Mouse (Mus musculus) heart, embryonic 14.5 days (tissue): Measurements from ENCODE around the gene Nav1. TPM values are rescaled to one million over a fixed set of nuclear protein-coding genes. Genes with fewer than 3 reads are reported as not detected.

ENCODE experiments used
- ATAC-seq: fragments of 200-750 bp; cut with Nextera tagmentation; 2 replicates; pipeline ENCODE4 v1.8.0; 2017; ENCODE audit warnings: low read depth, moderate TSS enrichment; ENCODE audit not compliant: insufficient number of reproducible peaks, insufficient read depth, low FRiP score
- H3K27ac ChIP-seq, 2 experiments: fragments of 200-500 bp in 1 of 2; fragments of 300-500 bp in 1 of 2; sonication (generic) in 1 of 2; replicated peaks in 1 of 2; 2 replicates each; pipeline ENCODE4 v1.5.1; 2012 to 2014; ENCODE audit warnings: low read depth in 2 of 2, low read length in 2 of 2, control low read depth in 1 of 2, mild to moderate bottlenecking in 1 of 2, mixed read lengths in 1 of 2; ENCODE audit not compliant: control insufficient read depth in 1 of 2, insufficient read depth in 1 of 2
- H3K27me3 ChIP-seq: fragments of 300-500 bp; sonication (generic); 2 replicates; pipeline ENCODE4 v1.6.1; 2014; ENCODE audit warnings: mild to moderate bottlenecking, low read length, control low read depth; ENCODE audit not compliant: control insufficient read depth, insufficient read depth
- H3K36me3 ChIP-seq: fragments of 300-500 bp; sonication (generic); 2 replicates; pipeline ENCODE4 v1.6.1; 2014; ENCODE audit warnings: mild to moderate bottlenecking, control low read depth, low read length, mixed read lengths; ENCODE audit not compliant: control insufficient read depth, insufficient read depth
- H3K4me1 ChIP-seq, 2 experiments: fragments of 200-500 bp in 1 of 2; fragments of 300-500 bp in 1 of 2; sonication (generic) in 1 of 2; 2 replicates each; pipeline ENCODE4 v1.6.1; 2012 to 2014; ENCODE audit warnings: low read length in 2 of 2, control low read depth in 1 of 2, mixed read lengths in 1 of 2; ENCODE audit not compliant: control insufficient read depth in 2 of 2, insufficient read depth in 2 of 2
- H3K4me2 ChIP-seq: fragments of 300-500 bp; sonication (generic); 2 replicates; pipeline ENCODE4 v1.6.1; 2014; ENCODE audit warnings: mild to moderate bottlenecking, low read length
- H3K4me3 ChIP-seq, 2 experiments: fragments of 200-500 bp in 1 of 2; fragments of 300-500 bp in 1 of 2; sonication (generic) in 1 of 2; 2 replicates each; pipeline ENCODE4 v1.5.1; 2012 to 2014; ENCODE audit warnings: low read length in 2 of 2, mild to moderate bottlenecking in 2 of 2, control low read depth in 1 of 2, low read depth in 1 of 2, moderate library complexity in 1 of 2; ENCODE audit not compliant: control insufficient read depth in 1 of 2, insufficient read depth in 1 of 2
- H3K9ac ChIP-seq: fragments of 300-500 bp; sonication (generic); 2 replicates; pipeline ENCODE4 v1.6.1; 2014; ENCODE audit warnings: mild to moderate bottlenecking, low read length
- H3K9me3 ChIP-seq: fragments of 300-500 bp; sonication (generic); 2 replicates; pipeline ENCODE4 v1.6.1; 2016; ENCODE audit warnings: low read length, control low read depth; ENCODE audit not compliant: control insufficient read depth
- WGBS: fragments of 180-500 bp; shearing (Covaris S2); extraction: QIAGEN DNeasy Blood & Tissue Kit; methylation state at CpG from one replicate; pipeline ENCODE4 v1.1.7; 2014; 5-methylcytosine and 5-hydroxymethylcytosine counted together
- polyA plus RNA-seq: library from polyadenylated mRNA; unstranded; fragments of >200 nt; fragmentation: Nextera tagmentation; extraction: Ambion mirVana; gene quantifications from 2 replicates; pipeline ENCODE4 v1.2.1, GENCODE M21; 2014

The Nav1 gene
- polyA plus RNA-seq, 1 experiment from 2014 or later: 28.0 TPM

DNA sequence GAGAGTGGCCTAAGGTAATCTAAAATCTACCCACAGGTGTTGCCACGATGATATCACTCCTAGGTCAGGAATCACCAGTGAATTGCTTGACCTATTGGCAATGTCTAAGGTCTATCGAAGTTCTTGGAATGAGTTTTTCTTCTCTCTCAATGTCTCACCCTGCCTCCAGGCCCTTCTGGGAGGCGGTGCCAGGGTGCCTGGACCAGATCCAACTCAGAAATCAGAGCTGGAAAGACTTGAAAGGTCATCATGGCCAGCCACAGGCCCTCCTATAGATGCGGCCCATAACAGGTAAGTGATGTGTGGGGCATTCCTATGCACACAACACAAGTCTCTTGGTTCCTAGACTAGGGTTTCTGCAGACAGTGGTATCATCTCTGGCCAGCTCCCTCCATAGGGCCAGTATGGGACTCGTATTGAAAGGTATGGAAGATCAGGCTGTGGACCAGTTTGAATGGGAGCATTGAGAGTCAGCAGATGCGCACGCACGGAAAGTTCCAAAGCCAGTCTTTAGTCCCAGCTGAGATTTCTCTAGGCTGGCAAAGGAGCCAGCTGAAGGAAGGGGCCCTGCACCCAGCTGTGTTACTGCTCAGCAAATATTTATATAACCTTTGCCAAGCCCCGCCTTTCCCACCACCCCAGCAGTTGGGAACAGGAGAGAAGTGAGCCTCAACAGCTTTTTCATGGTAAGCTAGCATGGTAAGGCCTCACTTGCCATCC is 92.0 kb downstream of the Nav1 start:
- Histone ChIP-seq H3K4me3 (no peak overlapping the region), H3K27ac (peak overlapping the region in 1 of 2 experiments; percentile 87; a peak in 2 of 4 replicates), H3K36me3 (no peaks in the 10 kb centered on the region), H3K9me3 (no peaks in the 10 kb centered on the region), H3K4me2 (no peak overlapping the region), H3K9ac (peak overlapping the region; percentile 18; the same call in 1 of the 2 replicates), H3K4me1 (peaks cover 56 to 73% of the 10 kb centered on the region in 2 experiments), H3K27me3 (no peaks in the 10 kb centered on the region)
- no peak for ATAC-seq
- WGBS: 68% methylated on average over 9 of the region's 9 CpGs

DNA sequence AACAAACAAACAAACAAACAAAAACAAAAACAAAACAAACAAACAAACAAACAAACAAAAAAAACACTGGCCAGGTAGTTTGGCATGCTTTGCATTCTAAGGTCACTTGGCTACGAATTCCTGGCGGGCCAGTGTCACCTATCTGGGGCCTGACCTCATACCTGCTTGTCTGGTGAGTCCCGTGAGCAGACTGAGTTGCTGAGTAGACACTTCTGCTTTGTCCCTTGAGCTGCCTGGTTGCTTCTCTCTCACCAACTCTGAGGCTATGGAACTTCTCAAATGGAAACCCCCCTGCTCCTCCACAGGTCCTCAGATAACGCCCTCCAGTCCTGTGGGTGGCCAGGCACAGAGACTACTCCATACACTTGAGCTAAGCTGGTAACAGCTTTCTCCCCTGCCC is 93.0 kb downstream of the Nav1 start:
- Histone ChIP-seq H3K36me3 (no peaks in the 10 kb centered on the region), H3K9me3 (no peaks in the 10 kb centered on the region), H3K4me2 (no peak overlapping the region), H3K27me3 (no peaks in the 10 kb centered on the region), H3K4me1 (peaks cover 56 to 71% of the 10 kb centered on the region in 2 experiments), H3K4me3 (no peak overlapping the region), H3K27ac (peak overlapping the region; percentile 57 to 87), H3K9ac (peak overlapping the region; percentile 18; the same call in 1 of the 2 replicates)
- no peak for ATAC-seq
- WGBS: 53% methylated on average over 4 of the region's 4 CpGs

DNA sequence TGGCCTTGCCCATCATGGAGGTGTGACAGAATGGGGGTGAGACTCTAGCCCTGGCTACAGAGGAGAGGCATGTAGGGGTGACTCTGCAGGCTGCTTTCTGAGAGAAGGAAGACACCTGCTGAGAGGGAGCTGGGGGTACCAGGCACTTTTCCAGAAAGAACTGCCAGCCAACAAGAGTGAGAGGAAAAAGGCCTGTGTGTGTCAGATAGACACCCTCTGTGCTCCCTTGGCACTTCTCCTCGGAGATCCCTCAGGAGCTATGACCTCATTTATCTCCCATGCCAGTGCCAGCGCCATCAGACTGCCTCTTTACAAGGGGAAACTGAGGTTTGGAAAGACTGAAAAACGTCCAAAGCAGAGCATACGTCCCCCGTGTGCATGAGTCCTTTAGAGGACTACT is 93.6 kb downstream of the Nav1 start:
- Histone ChIP-seq H3K9me3 (no peaks in the 10 kb centered on the region), H3K9ac (peak overlapping the region; percentile 5; the same call in 1 of the 2 replicates), H3K4me3 (no peak overlapping the region), H3K36me3 (no peaks in the 10 kb centered on the region), H3K4me2 (no peak overlapping the region), H3K27ac (peak overlapping the region; percentile 57 to 87), H3K27me3 (no peaks in the 10 kb centered on the region), H3K4me1 (peaks cover 54 to 72% of the 10 kb centered on the region in 2 experiments)
- WGBS: 36% methylated on average over 5 of the region's 5 CpGs
- ATAC-seq: no peak

DNA sequence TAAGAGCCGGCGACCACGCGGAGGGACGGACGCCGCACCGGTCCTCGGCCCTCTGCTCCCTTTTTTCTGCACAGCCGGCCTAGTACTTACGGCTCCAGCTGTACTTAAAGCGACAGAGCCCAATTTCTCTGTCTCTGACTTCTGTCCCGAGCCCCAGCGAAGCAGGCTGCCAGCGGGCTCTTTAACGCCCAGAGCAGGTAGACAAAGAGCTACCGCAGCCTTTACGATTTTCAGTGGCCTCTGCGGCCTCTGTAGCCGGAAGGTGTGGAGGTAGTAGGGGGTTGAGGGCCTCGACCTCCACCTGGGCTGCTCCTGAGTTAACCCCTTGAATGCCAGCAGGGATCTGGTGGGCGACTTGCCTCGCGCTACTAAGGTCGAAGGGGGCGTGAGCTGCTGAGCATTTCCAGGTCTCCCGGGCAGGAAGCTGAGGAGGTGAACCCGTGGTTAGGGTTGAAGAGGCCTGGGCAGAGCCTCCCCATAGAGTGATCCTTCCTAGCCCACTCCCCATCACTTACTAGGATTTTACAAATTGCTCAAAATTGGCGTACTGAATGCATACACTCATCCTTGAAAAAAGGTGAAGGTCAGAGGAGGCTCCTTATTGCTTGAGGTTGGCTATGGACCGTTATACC is 96.6 kb downstream of the Nav1 start:
- H3K9me3 ChIP-seq: no peaks in the 10 kb centered on the region
- peaks cover 43 to 83% of the 10 kb centered on the region in 2 experiments for H3K4me1 ChIP-seq
- ATAC-seq: peak; percentile 44; the same call in 1 of the 2 replicates
- peaks cover 13% of the 10 kb centered on the region for H3K36me3 ChIP-seq
- peak overlapping the region; percentile 59 to 86 for H3K4me3 ChIP-seq
- H3K4me2 ChIP-seq: peak overlapping the region; percentile 77
- H3K27me3 ChIP-seq: no peaks in the 10 kb centered on the region
- H3K9ac ChIP-seq: peak overlapping the region; percentile 82
- peak overlapping the region; percentile 71 to 75 for H3K27ac ChIP-seq
- 3% methylated on average over 30 of the region's 30 CpGs for WGBS

DNA sequence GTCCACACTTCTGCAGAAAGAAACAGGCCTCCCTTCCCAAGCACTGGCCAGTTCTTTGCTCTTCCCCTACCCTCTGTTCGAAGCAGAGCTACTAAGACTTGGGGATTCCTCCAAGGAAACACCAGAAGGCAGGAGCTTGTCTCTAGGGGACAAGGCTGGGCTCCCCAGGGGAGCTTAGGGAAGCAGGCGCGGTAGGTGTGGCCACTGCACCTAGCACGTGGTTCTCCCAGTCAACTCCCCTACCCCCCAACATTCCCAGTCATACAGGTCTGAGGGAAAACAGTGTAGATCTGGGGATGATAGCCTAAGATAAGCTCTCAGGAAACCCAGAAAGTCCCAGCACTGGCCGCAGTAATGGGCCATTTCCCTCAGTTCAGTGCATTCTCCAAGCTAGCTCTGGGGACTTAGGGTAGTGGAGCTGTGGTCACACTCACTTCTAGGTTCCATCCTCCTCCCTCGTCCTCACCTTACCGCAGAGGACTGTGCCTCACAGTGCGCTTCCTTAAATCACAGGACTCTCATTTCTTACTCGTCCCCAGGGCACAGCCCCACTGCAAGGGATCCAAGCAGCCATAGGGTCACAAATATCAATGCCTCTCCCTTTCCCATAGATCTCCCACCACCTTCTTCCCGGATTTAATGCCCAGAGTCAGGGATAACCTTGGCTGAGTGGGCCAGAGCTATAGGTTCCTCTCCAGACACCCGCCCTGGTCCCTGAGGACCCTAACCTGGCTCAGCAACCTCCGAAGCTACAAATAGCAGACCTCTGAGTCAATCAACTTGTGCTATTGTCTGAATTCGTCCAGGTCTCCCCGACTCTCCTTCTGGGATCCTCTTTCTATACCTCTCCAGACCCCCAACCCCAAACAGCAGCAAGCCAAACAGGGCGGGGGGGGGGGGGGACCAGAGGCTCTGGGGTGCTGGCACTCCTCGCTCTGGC is 97.7 kb downstream of the Nav1 start:
- no peak for ATAC-seq
- Histone ChIP-seq H3K4me3 (peak overlapping the region; percentile 59 to 86), H3K9ac (peak overlapping the region; percentile 82), H3K27me3 (no peaks in the 10 kb centered on the region), H3K4me2 (peak overlapping the region; percentile 77), H3K9me3 (no peaks in the 10 kb centered on the region), H3K4me1 (peaks cover 38 to 73% of the 10 kb centered on the region in 2 experiments), H3K36me3 (peaks cover 18% of the 10 kb centered on the region), H3K27ac (peak overlapping the region; percentile 64 to 71)
- 19% methylated on average over 15 of the region's 16 CpGs for WGBS

DNA sequence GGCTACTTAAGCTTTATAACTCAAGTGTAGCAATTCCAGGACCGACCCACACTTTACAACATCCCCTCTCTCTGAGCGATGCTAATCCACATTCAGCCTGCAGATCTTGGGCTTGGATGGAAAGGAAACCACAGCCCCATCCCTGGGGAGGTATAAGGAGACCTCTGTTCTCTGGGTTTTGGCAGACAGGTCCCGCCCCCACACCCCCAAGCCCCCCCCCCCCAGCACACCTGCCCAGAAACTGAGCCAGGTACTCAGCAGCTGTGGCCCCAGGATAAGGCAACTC is 98.8 kb downstream of the Nav1 start:
- H3K4me2 ChIP-seq: peak overlapping the region; percentile 77
- H3K27ac ChIP-seq: peak overlapping the region in 1 of 2 experiments; percentile 71; a peak in 1 of 4 replicates
- peaks cover 18% of the 10 kb centered on the region for H3K36me3 ChIP-seq
- peak overlapping the region; percentile 82 for H3K9ac ChIP-seq
- no peaks in the 10 kb centered on the region for H3K9me3 ChIP-seq
- peak overlapping the region; percentile 59 to 86 for H3K4me3 ChIP-seq
- ATAC-seq: no peak
- WGBS: 19% methylated on average over 3 of the region's 3 CpGs
- no peaks in the 10 kb centered on the region for H3K27me3 ChIP-seq
- H3K4me1 ChIP-seq: peaks cover 29 to 70% of the 10 kb centered on the region in 2 experiments
